Mouse (Mus musculus): ENCODE measurements around the gene Mob3c.

DNA sequence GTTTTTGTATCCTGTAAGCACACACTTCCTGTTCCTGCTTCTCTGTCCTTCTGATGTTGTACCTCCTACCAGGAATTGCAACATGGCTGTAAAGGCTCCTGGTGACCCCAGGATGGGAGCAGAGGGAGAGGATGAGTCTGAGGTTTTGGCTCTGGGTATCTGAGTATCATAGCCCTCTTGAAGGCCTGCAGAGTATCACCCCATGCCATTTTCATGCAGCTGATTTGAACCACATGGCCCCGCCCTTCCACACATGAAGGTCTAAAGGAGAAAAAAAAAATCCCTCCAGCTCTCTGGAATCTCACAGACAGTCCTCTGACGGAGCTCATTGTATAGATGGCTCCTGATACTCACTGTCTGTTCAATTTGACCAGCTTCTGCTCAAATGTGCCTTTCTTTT lies 22.2 kb downstream of the Mob3c start:
- TF ChIP-seq POLR2A (IDR thresholded peaks at IDR 0.05; ENCODE audit: low read depth, low read length) = no peak
- no peak for TF ChIP-seq CTCF (IDR thresholded peaks at IDR 0.05; ENCODE audit: borderline replicate concordance, insufficient read depth, low read length)
